Mouse (Mus musculus) ES-Bruce4 (cell line): ENCODE results near the gene Atp6v1fnb.

ENCODE experiments used
- CTCF ChIP-seq: IDR thresholded peaks from one replicate; pipeline ENCODE4 v1.8.1; 2011; ENCODE audit warnings: low read depth, low read length
- EP300 ChIP-seq: IDR thresholded peaks from 2 replicates; pipeline ENCODE4 v1.6.1; 2011; ENCODE audit warnings: low read depth, low read length; ENCODE audit not compliant: insufficient read depth

DNA sequence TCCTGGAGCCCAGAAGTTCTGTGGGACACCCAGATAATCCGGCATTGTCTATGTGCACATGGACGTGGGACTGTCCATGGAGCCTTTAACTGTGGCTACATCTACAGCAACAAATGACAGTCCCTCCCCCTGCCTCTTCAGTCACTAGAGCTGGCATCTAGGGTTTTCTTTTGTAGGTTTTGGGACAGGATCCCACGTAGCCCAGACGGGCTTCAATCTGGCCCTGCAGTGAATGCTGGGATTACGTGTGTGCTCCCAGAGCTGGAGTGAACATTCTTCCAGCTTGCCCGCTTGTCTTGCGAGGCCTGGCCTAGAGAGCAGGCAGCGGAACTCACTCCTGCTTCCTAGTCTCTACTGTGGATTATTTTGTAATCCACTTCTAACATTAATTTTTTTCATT is 46.1 kb upstream of the Atp6v1fnb start:
- no peak for TF ChIP-seq CTCF
- no peak for TF ChIP-seq EP300
